In genomic region chr3:148960751-148961289, GRCm38 (mm10) we compare ENCODE assay signal across 16 mouse cellular contexts. TPM values are rescaled to one million over a fixed set of nuclear protein-coding genes. Genes with fewer than 3 reads are reported as not detected.
DNase-seq lines count a peak whose midpoint lies in the region; ATAC-seq and TF ChIP-seq lines count a peak whose summit lies in the region.
"Had no signal": no experiment of that assay in that cellular context is flagged by ENCODE, and none has a peak within 500 bp of the region (broad histone marks: within the 10 kb centered on the region; RNA-seq: fewer than 3 reads in every experiment).

No protein-coding gene starts in this region.

- 0 out of 2 replicates have a peak overlapping the region, but pooled peaks have one; percentile 5 for H3K4me2 ChIP-seq in heart, embryonic 13.5 days
- no peak overlapping the region for H3K4me2 ChIP-seq in intestine, embryonic 16.5 days (ENCODE audit: low read depth, low read length)
- no peak overlapping the region for H3K4me2 ChIP-seq in stomach, postnatal 0 days (replicated peaks; ENCODE audit: low read depth)
- H3K4me2 ChIP-seq: liver, embryonic 11.5 days had no signal

- H3K36me3 ChIP-seq in heart, embryonic 13.5 days, result no peaks in the 10 kb centered on the region
- no peaks in the 10 kb centered on the region for H3K36me3 ChIP-seq in intestine, embryonic 16.5 days (ENCODE audit: control insufficient read depth, insufficient read depth, low read length)
- H3K36me3 ChIP-seq in stomach, postnatal 0 days (ENCODE audit: control insufficient read depth, insufficient read depth, low read length), result no peaks in the 10 kb centered on the region

- WGBS in heart, embryonic 13.5 days, result 36% methylated on average over 9 of the region's 9 CpGs
- 29% methylated on average over 9 of the region's 9 CpGs for WGBS in intestine, embryonic 16.5 days
- WGBS in stomach, postnatal 0 days, result 13% methylated on average over 9 of the region's 9 CpGs

- TF ChIP-seq EP300 in stomach, postnatal 0 days (optimal IDR thresholded peaks at IDR 0.05), result no peak

- H3K27ac ChIP-seq in heart, embryonic 13.5 days (replicated peaks), result no peak overlapping the region
- no peak overlapping the region for H3K27ac ChIP-seq in intestine, embryonic 16.5 days (ENCODE audit: low read length)
- no peak overlapping the region for H3K27ac ChIP-seq in stomach, postnatal 0 days (replicated peaks)
- H3K27ac ChIP-seq: kidney, postnatal 0 days had no signal

- H3K9ac ChIP-seq in heart, embryonic 13.5 days, result peak overlapping the region; percentile 40; the same call in 1 of the 2 replicates
- H3K9ac ChIP-seq in intestine, embryonic 16.5 days (ENCODE audit: low read depth, low read length), result 0 out of 2 replicates have a peak overlapping the region, but pooled peaks have one; percentile 26
- no peak overlapping the region for H3K9ac ChIP-seq in stomach, postnatal 0 days (ENCODE audit: low read length)

- H3K27me3 ChIP-seq in heart, embryonic 13.5 days (replicated peaks), result no peaks in the 10 kb centered on the region
- H3K27me3 ChIP-seq in intestine, embryonic 16.5 days (replicated peaks; ENCODE audit: control insufficient read depth, insufficient read depth, low read length), result no peaks in the 10 kb centered on the region
- no peaks in the 10 kb centered on the region for H3K27me3 ChIP-seq in stomach, postnatal 0 days (ENCODE audit: control insufficient read depth, insufficient read depth, low read length)

- intact Hi-C loops in heart, postnatal 36 days (cut with DNase I), result no loop called here

- no peak overlapping the region for H3K4me3 ChIP-seq in heart, embryonic 13.5 days
- H3K4me3 ChIP-seq in intestine, embryonic 16.5 days (ENCODE audit: low read length), result no peak overlapping the region
- no peak overlapping the region for H3K4me3 ChIP-seq in stomach, postnatal 0 days (ENCODE audit: low read depth, low read length)
- H3K4me3 ChIP-seq: heart, adult 2 months had no signal

- TF ChIP-seq CTCF in stomach, postnatal 0 days (IDR thresholded peaks at IDR 0.05; ENCODE audit: low read depth), result no peak

- H3K9me3 ChIP-seq in heart, embryonic 13.5 days, result no peaks in the 10 kb centered on the region
- H3K9me3 ChIP-seq in intestine, embryonic 16.5 days (ENCODE audit: control insufficient read depth, low read length), result no peaks in the 10 kb centered on the region
- no peaks in the 10 kb centered on the region for H3K9me3 ChIP-seq in stomach, postnatal 0 days (ENCODE audit: control insufficient read depth, low read length)

- no peak for DNase-seq in heart, postnatal 36 days
- DNase-seq in lung, postnatal 25 days (ENCODE audit: low spot score), result peak; percentile 24
- no peak for DNase-seq in lung, adult 18-20 months
- DNase-seq in stomach, postnatal 0 days (ENCODE audit: low spot score), result no peak
- DNase-seq in urinary bladder, adult 2 months (ENCODE audit: low spot score), result no peak
- DNase-seq: adrenal gland, postnatal 36 days; cerebellum, postnatal 10 days; heart, adult 2 months; layer of hippocampus, postnatal 36 days; thymus, postnatal 14 days had no signal

- no peak for ATAC-seq in heart, embryonic 13.5 days (ENCODE audit: extremely low read depth, insufficient number of reproducible peaks, low FRiP score, low TSS enrichment)
- peak; percentile 70 for ATAC-seq in intestine, embryonic 16.5 days
- peak; percentile 65; the same call in 1 of the 2 replicates for ATAC-seq in stomach, postnatal 0 days (ENCODE audit: low FRiP score, low TSS enrichment)
- ATAC-seq: forebrain, embryonic 16.5 days; midbrain, embryonic 16.5 days had no signal

- peaks cover 66% of the 10 kb centered on the region for H3K4me1 ChIP-seq in heart, embryonic 13.5 days
- peaks cover 32% of the 10 kb centered on the region for H3K4me1 ChIP-seq in intestine, embryonic 16.5 days (ENCODE audit: control insufficient read depth, insufficient read depth, low read length)
- peaks cover 5% of the 10 kb centered on the region for H3K4me1 ChIP-seq in stomach, postnatal 0 days (replicated peaks; ENCODE audit: control insufficient read depth, insufficient read depth)

RNA-seq across cellular contexts. Expression of gene Adgrl2, which starts 29.5 kb away (rescaled TPM):
- polyA plus RNA-seq in heart, embryonic 13.5 days (2015; fragmentation: Nextera tagmentation; extraction: Ambion mirVana), result 32.6 and 34.4 TPM in 2 replicates
- total RNA-seq in heart, postnatal 36 days (2021), result 10 to 100 TPM; 51.6 to 56.1 TPM
- polyA plus RNA-seq in intestine, embryonic 16.5 days (2015; fragmentation: Nextera tagmentation; extraction: Ambion mirVana), result 24.4 and 26.8 TPM in 2 replicates
- 34.3 and 35.2 TPM in 2 replicates for polyA plus RNA-seq in stomach, postnatal 0 days (2015; fragmentation: Nextera tagmentation; extraction: Ambion mirVana)
- polyA plus RNA-seq in urinary bladder, adult 2 months (2012; rRNA removed), result 49.9 and 63.4 TPM in 2 replicates
